ENCODE assay signal across 35 mouse cellular contexts in genomic region chr15:100395561-100395960, GRCm38 (mm10). TPM values are rescaled to one million over a fixed set of nuclear protein-coding genes. Genes with fewer than 3 reads are reported as not detected.
DNase-seq lines count a peak whose midpoint lies in the region; ATAC-seq and TF ChIP-seq lines count a peak whose summit lies in the region.
"Had no signal": no experiment of that assay in that cellular context is flagged by ENCODE, and none has a peak within 500 bp of the region (broad histone marks: within the 10 kb centered on the region; RNA-seq: fewer than 3 reads in every experiment).

No protein-coding gene starts in this region.

- H3K4me2 ChIP-seq in forebrain, postnatal 0 days (ENCODE audit: low read depth), result no peak overlapping the region
- H3K4me2 ChIP-seq in forebrain, embryonic 12.5 days, result no peak overlapping the region
- H3K4me2 ChIP-seq: hindbrain, embryonic 14.5 days; limb, embryonic 15.5 days; midbrain, embryonic 11.5 days had no signal

- H3K4me3 ChIP-seq in forebrain, postnatal 0 days (ENCODE audit: low read depth, low read length), result no peak overlapping the region
- H3K4me3 ChIP-seq in forebrain, embryonic 12.5 days (replicated peaks), result no peak overlapping the region
- H3K4me3 ChIP-seq in layer of hippocampus, adult 2 months, result no peak overlapping the region
- H3K4me3 ChIP-seq in megakaryocyte, embryonic 14.5 days (replicated peaks), result peak overlapping the region; percentile 30
- no peak overlapping the region for H3K4me3 ChIP-seq in thymus, adult 2 months (ENCODE audit: control insufficient read depth, insufficient read depth, low read length)
- H3K4me3 ChIP-seq: embryonic facial prominence, embryonic 10.5 days; limb, embryonic 15.5 days had no signal

- 98% methylated on average over 3 of the region's 3 CpGs for WGBS in forebrain, postnatal 0 days
- 92% methylated on average over 3 of the region's 3 CpGs for WGBS in forebrain, embryonic 12.5 days
- WGBS in thymus, adult 2 months, result 97% methylated on average over 3 of the region's 3 CpGs

- peaks cover 78% of the 10 kb centered on the region for H3K36me3 ChIP-seq in forebrain, postnatal 0 days (ENCODE audit: insufficient read depth)
- peaks cover 77% of the 10 kb centered on the region for H3K36me3 ChIP-seq in forebrain, embryonic 12.5 days (replicated peaks)
- peaks cover 85% of the 10 kb centered on the region for H3K36me3 ChIP-seq in megakaryocyte, embryonic 14.5 days (replicated peaks; ENCODE audit: low read length)
- H3K36me3 ChIP-seq in thymus, adult 2 months (ENCODE audit: control insufficient read depth, insufficient read depth, low read length), result peaks cover 27% of the 10 kb centered on the region

- H3K9me3 ChIP-seq in forebrain, postnatal 0 days (ENCODE audit: low read length), result no peaks in the 10 kb centered on the region
- no peaks in the 10 kb centered on the region for H3K9me3 ChIP-seq in forebrain, embryonic 12.5 days
- H3K9me3 ChIP-seq in megakaryocyte, embryonic 14.5 days, result no peaks in the 10 kb centered on the region
- H3K9me3 ChIP-seq: embryonic facial prominence, embryonic 10.5 days; limb, embryonic 15.5 days had no signal

- 0 out of 2 replicates have a peak, but pooled peaks have one; percentile 4 for TF ChIP-seq CTCF in forebrain, postnatal 0 days (IDR thresholded peaks at IDR 0.05; ENCODE audit: low read depth)
- peak; percentile 41 for TF ChIP-seq CTCF in layer of hippocampus, adult 2 months (conservative IDR thresholded peaks at IDR 0.05)
- TF ChIP-seq CTCF in thymus, adult 2 months (IDR thresholded peaks at IDR 0.05; ENCODE audit: borderline replicate concordance, control insufficient read depth, extremely low read depth, insufficient read depth, low read length, poor library complexity), result no peak

- no peak for DNase-seq in forebrain, postnatal 0 days
- DNase-seq in layer of hippocampus, adult 2 months (ENCODE audit: low spot score in 2 of 2), result no peak
- DNase-seq in layer of hippocampus, postnatal 10 days (ENCODE audit: low spot score in 2 of 2), result no peak
- no peak for DNase-seq in retina, postnatal 1 day
- no peak for DNase-seq in thymus, adult 2 months
- DNase-seq: adrenal gland, adult 2 months; cerebellum, adult 11-12 months; cerebellum, postnatal 10 days; gastrocnemius, postnatal 25 days; heart, postnatal 36 days; kidney, adult 9 months; kidney, postnatal 36 days; right cerebral cortex, postnatal 14 days; spleen, adult 18-20 months; thymus, postnatal 4 days had no signal

- no peak overlapping the region for H3K9ac ChIP-seq in forebrain, postnatal 0 days
- no peak overlapping the region for H3K9ac ChIP-seq in forebrain, embryonic 12.5 days
- H3K9ac ChIP-seq: hindbrain, embryonic 14.5 days; limb, embryonic 15.5 days had no signal

- no peak overlapping the region for H3K27ac ChIP-seq in forebrain, postnatal 0 days (ENCODE audit: low read depth, low read length)
- no peak overlapping the region for H3K27ac ChIP-seq in forebrain, embryonic 12.5 days
- H3K27ac ChIP-seq in layer of hippocampus, adult 2 months, result no peak overlapping the region
- H3K27ac ChIP-seq in thymus, adult 2 months (ENCODE audit: control insufficient read depth, insufficient read depth, low read length), result no peak overlapping the region
- H3K27ac ChIP-seq: embryonic facial prominence, embryonic 10.5 days; hindbrain, embryonic 14.5 days; limb, embryonic 15.5 days; macrophage had no signal

- H3K4me1 ChIP-seq in forebrain, postnatal 0 days (ENCODE audit: insufficient read depth), result no peaks in the 10 kb centered on the region
- H3K4me1 ChIP-seq in forebrain, embryonic 12.5 days, result no peaks in the 10 kb centered on the region
- H3K4me1 ChIP-seq in megakaryocyte, embryonic 14.5 days, result peaks cover 34% of the 10 kb centered on the region
- H3K4me1 ChIP-seq in thymus, adult 2 months (replicated peaks; ENCODE audit: control insufficient read depth, insufficient read depth, low read length), result no peaks in the 10 kb centered on the region
- H3K4me1 ChIP-seq: embryonic facial prominence, embryonic 10.5 days; limb, embryonic 15.5 days had no signal

- TF ChIP-seq POLR2A in thymus, adult 2 months (IDR thresholded peaks at IDR 0.05; ENCODE audit: control insufficient read depth, extremely low read depth, insufficient read depth, low read length, poor library complexity), result no peak

- H3K27me3 ChIP-seq in forebrain, postnatal 0 days (ENCODE audit: insufficient read depth, low read length), result no peaks in the 10 kb centered on the region
- H3K27me3 ChIP-seq in forebrain, embryonic 12.5 days, result no peaks in the 10 kb centered on the region
- H3K27me3 ChIP-seq in megakaryocyte, embryonic 14.5 days (replicated peaks), result no peaks in the 10 kb centered on the region
- no peaks in the 10 kb centered on the region for H3K27me3 ChIP-seq in thymus, adult 2 months (ENCODE audit: control insufficient read depth, insufficient read depth, low read length)
- H3K27me3 ChIP-seq: limb, embryonic 15.5 days; Patski had no signal

- no peak for ATAC-seq in forebrain, postnatal 0 days
- no peak for ATAC-seq in forebrain, embryonic 12.5 days (ENCODE audit: low FRiP score)
- ATAC-seq in megakaryocyte, adult 5-6 weeks (ENCODE audit: poor library complexity, severe bottlenecking), result no peak
- ATAC-seq: forebrain, embryonic 16.5 days; Patski had no signal

RNA-seq across cellular contexts. Expression of gene Gm5475, which starts 26.4 kb away (rescaled TPM):
- total RNA-seq in forebrain, postnatal 0 days (2014; rRNA removed), result 0.08 TPM in 1 of 2 replicates, not detected in the other
- 0.09 and 0.10 TPM in 2 replicates for polyA plus RNA-seq in forebrain, postnatal 0 days (2015; fragmentation: Nextera tagmentation; extraction: Ambion mirVana)
- polyA plus RNA-seq in forebrain, embryonic 12.5 days (2016; fragmentation: Nextera tagmentation; extraction: Ambion mirVana), result 0.08 and 0.17 TPM in 2 replicates
- total RNA-seq in layer of hippocampus, adult 2 months (2021), result not detected
- under 1 TPM; 0.14 to 0.16 TPM for total RNA-seq in layer of hippocampus, postnatal 10 days (2021)
- polyA plus RNA-seq in megakaryocyte, embryonic 14.5 days (2012; ENCODE audit: insufficient read depth, low replicate concordance), result not detected in 2 replicates
- total RNA-seq in megakaryocyte, adult 5-6 weeks (2015), result not detected in 2 replicates
- not detected in 2 replicates for total RNA-seq in megakaryocyte, adult 5-6 weeks (2017)
- polyA plus RNA-seq in thymus, adult 2 months (2012; rRNA removed), result 0.04 and 0.05 TPM in 2 replicates
- total RNA-seq: adrenal gland, adult 2 months; ES-E14; gastrocnemius, postnatal 25 days; heart, adult 8-10 months; heart, postnatal 36 days; left cerebral cortex, adult 18-20 months; left cerebral cortex, postnatal 36 days; monocyte, adult 5-6 weeks; neutrophil, adult 5-6 weeks had no signal
- polyA plus RNA-seq: embryonic facial prominence, embryonic 10.5 days; heart, embryonic 14.5 days; intestine, embryonic 14.5 days; macrophage; midbrain, embryonic 11.5 days had no signal

RNA-seq across cellular contexts. Expression of gene Slc11a2, which starts 29.3 kb away (rescaled TPM):
- 23.2 and 36.8 TPM in 2 replicates for total RNA-seq in forebrain, postnatal 0 days (2014; rRNA removed)
- 17.2 and 17.6 TPM in 2 replicates for polyA plus RNA-seq in forebrain, postnatal 0 days (2015; fragmentation: Nextera tagmentation; extraction: Ambion mirVana)
- polyA plus RNA-seq in forebrain, embryonic 12.5 days (2016; fragmentation: Nextera tagmentation; extraction: Ambion mirVana), result 25.6 and 26.0 TPM in 2 replicates
- total RNA-seq in layer of hippocampus, adult 2 months (2021), result 10 to 100 TPM; 62.0 to 67.5 TPM
- 10 to 100 TPM; 55.5 to 61.9 TPM for total RNA-seq in layer of hippocampus, postnatal 10 days (2021)
- polyA plus RNA-seq in megakaryocyte, embryonic 14.5 days (2012; ENCODE audit: insufficient read depth, low replicate concordance), result 0.62 TPM in 1 of 2 replicates, not detected in the other
- 5.0 and 5.3 TPM in 2 replicates for total RNA-seq in megakaryocyte, adult 5-6 weeks (2015)
- 3.1 and 6.0 TPM in 2 replicates for total RNA-seq in megakaryocyte, adult 5-6 weeks (2017)
- 46.4 and 54.1 TPM in 2 replicates for polyA plus RNA-seq in thymus, adult 2 months (2012; rRNA removed)

RNA-seq across cellular contexts. Expression of gene Higd1c, which starts 31.2 kb away (rescaled TPM):
- not detected in 2 replicates for total RNA-seq in forebrain, postnatal 0 days (2014; rRNA removed)
- not detected in 2 replicates for polyA plus RNA-seq in forebrain, postnatal 0 days (2015; fragmentation: Nextera tagmentation; extraction: Ambion mirVana)
- polyA plus RNA-seq in forebrain, embryonic 12.5 days (2016; fragmentation: Nextera tagmentation; extraction: Ambion mirVana), result not detected in 2 replicates
- total RNA-seq in layer of hippocampus, adult 2 months (2021), result not detected
- total RNA-seq in layer of hippocampus, postnatal 10 days (2021), result not detected
- not detected in 2 replicates for polyA plus RNA-seq in megakaryocyte, embryonic 14.5 days (2012; ENCODE audit: insufficient read depth, low replicate concordance)
- not detected in 2 replicates for total RNA-seq in megakaryocyte, adult 5-6 weeks (2015)
- not detected in 2 replicates for total RNA-seq in megakaryocyte, adult 5-6 weeks (2017)
- not detected in 2 replicates for polyA plus RNA-seq in thymus, adult 2 months (2012; rRNA removed)
- total RNA-seq: ES-E14; gastrocnemius, postnatal 25 days; heart, adult 8-10 months; heart, postnatal 36 days; left cerebral cortex, adult 18-20 months; left cerebral cortex, postnatal 36 days; monocyte, adult 5-6 weeks; neutrophil, adult 5-6 weeks had no signal
- polyA plus RNA-seq: adrenal gland, adult 2 months; cortical plate, adult 2 months; embryonic facial prominence, embryonic 10.5 days; forebrain, embryonic 16.5 days; heart, embryonic 14.5 days; hindbrain, embryonic 14.5 days; intestine, embryonic 14.5 days; limb, embryonic 15.5 days; lung, embryonic 16.5 days; macrophage; midbrain, embryonic 11.5 days; Patski had no signal

RNA-seq across cellular contexts. Expression of gene Mettl7a2, which starts 42.6 kb away (rescaled TPM):
- total RNA-seq in forebrain, postnatal 0 days (2014; rRNA removed), result not detected in 2 replicates
- polyA plus RNA-seq in forebrain, postnatal 0 days (2015; fragmentation: Nextera tagmentation; extraction: Ambion mirVana), result not detected in 2 replicates
- polyA plus RNA-seq in forebrain, embryonic 12.5 days (2016; fragmentation: Nextera tagmentation; extraction: Ambion mirVana), result not detected in 2 replicates
- total RNA-seq in layer of hippocampus, adult 2 months (2021), result under 1 TPM in 1 of 2 experiments, not detected in 1; 0.72 TPM
- under 1 TPM in 1 of 2 experiments, not detected in 1; 0.39 TPM for total RNA-seq in layer of hippocampus, postnatal 10 days (2021)
- polyA plus RNA-seq in megakaryocyte, embryonic 14.5 days (2012; ENCODE audit: insufficient read depth, low replicate concordance), result not detected in 2 replicates
- not detected in 2 replicates for total RNA-seq in megakaryocyte, adult 5-6 weeks (2015)
- total RNA-seq in megakaryocyte, adult 5-6 weeks (2017), result not detected in 2 replicates
- not detected in 2 replicates for polyA plus RNA-seq in thymus, adult 2 months (2012; rRNA removed)
- total RNA-seq: monocyte, adult 5-6 weeks; neutrophil, adult 5-6 weeks had no signal
- polyA plus RNA-seq: adrenal gland, adult 2 months; cortical plate, adult 2 months; embryonic facial prominence, embryonic 10.5 days; forebrain, embryonic 16.5 days; heart, embryonic 14.5 days; hindbrain, embryonic 14.5 days; intestine, embryonic 14.5 days; limb, embryonic 15.5 days; lung, embryonic 16.5 days; macrophage; midbrain, embryonic 11.5 days had no signal

RNA-seq across cellular contexts. Expression of gene Methig1, which starts 42.6 kb away (rescaled TPM):
- total RNA-seq in forebrain, postnatal 0 days (2014; rRNA removed), result not detected in 2 replicates
- not detected in 2 replicates for polyA plus RNA-seq in forebrain, postnatal 0 days (2015; fragmentation: Nextera tagmentation; extraction: Ambion mirVana)
- polyA plus RNA-seq in forebrain, embryonic 12.5 days (2016; fragmentation: Nextera tagmentation; extraction: Ambion mirVana), result 0.18 TPM in 1 of 2 replicates, not detected in the other
- not detected for total RNA-seq in layer of hippocampus, adult 2 months (2021)
- not detected for total RNA-seq in layer of hippocampus, postnatal 10 days (2021)
- polyA plus RNA-seq in megakaryocyte, embryonic 14.5 days (2012; ENCODE audit: insufficient read depth, low replicate concordance), result not detected in 2 replicates
- total RNA-seq in megakaryocyte, adult 5-6 weeks (2015), result not detected in 2 replicates
- not detected in 2 replicates for total RNA-seq in megakaryocyte, adult 5-6 weeks (2017)
- not detected in 2 replicates for polyA plus RNA-seq in thymus, adult 2 months (2012; rRNA removed)
- total RNA-seq: gastrocnemius, postnatal 25 days; heart, postnatal 36 days; left cerebral cortex, adult 18-20 months; left cerebral cortex, postnatal 36 days; monocyte, adult 5-6 weeks; neutrophil, adult 5-6 weeks had no signal
- polyA plus RNA-seq: adrenal gland, adult 2 months; cortical plate, adult 2 months; embryonic facial prominence, embryonic 10.5 days; forebrain, embryonic 16.5 days; heart, embryonic 14.5 days; intestine, embryonic 14.5 days; limb, embryonic 15.5 days; macrophage; midbrain, embryonic 11.5 days had no signal
